In genomic region chr7:40429416-40429815, GRCm38 (mm10) we compare ENCODE assay signal across 32 mouse cellular contexts.
"Had no signal": no experiment of that assay in that cellular context is flagged by ENCODE, and none has a peak within 500 bp of the region (broad histone marks: within the 10 kb centered on the region; RNA-seq: fewer than 3 reads in every experiment).

No protein-coding gene starts in this region.

- H3K27me3 ChIP-seq: heart, embryonic 12.5 days; heart, embryonic 13.5 days; heart, embryonic 15.5 days; hindbrain, embryonic 12.5 days; hindbrain, embryonic 13.5 days; hindbrain, embryonic 15.5 days; intestine, embryonic 15.5 days; kidney, embryonic 15.5 days had no signal

- H3K4me3 ChIP-seq: heart, embryonic 10.5 days; heart, embryonic 12.5 days; heart, embryonic 13.5 days; heart, embryonic 15.5 days; hindbrain, embryonic 10.5 days; hindbrain, embryonic 12.5 days; hindbrain, embryonic 13.5 days; hindbrain, embryonic 15.5 days; intestine, embryonic 15.5 days; kidney, embryonic 15.5 days; layer of hippocampus, adult 2 months; left cerebral cortex, adult 2 months had no signal

- H3K9me3 ChIP-seq: heart, embryonic 10.5 days; heart, embryonic 12.5 days; heart, embryonic 13.5 days; heart, embryonic 15.5 days; hindbrain, embryonic 10.5 days; hindbrain, embryonic 12.5 days; hindbrain, embryonic 13.5 days; hindbrain, embryonic 15.5 days; intestine, embryonic 15.5 days; kidney, embryonic 15.5 days had no signal

- H3K36me3 ChIP-seq: heart, embryonic 10.5 days; heart, embryonic 12.5 days; heart, embryonic 13.5 days; heart, embryonic 15.5 days; hindbrain, embryonic 10.5 days; hindbrain, embryonic 12.5 days; hindbrain, embryonic 13.5 days; hindbrain, embryonic 15.5 days; intestine, embryonic 15.5 days; kidney, embryonic 15.5 days had no signal

- H3K27ac ChIP-seq: heart, embryonic 10.5 days; heart, embryonic 13.5 days; heart, embryonic 15.5 days; hindbrain, embryonic 10.5 days; hindbrain, embryonic 12.5 days; hindbrain, embryonic 13.5 days; hindbrain, embryonic 14.5 days; hindbrain, embryonic 15.5 days; hindbrain, postnatal 0 days; intestine, embryonic 15.5 days; kidney, embryonic 15.5 days; kidney, postnatal 0 days; layer of hippocampus, adult 2 months; left cerebral cortex, adult 2 months had no signal

- H3K4me1 ChIP-seq: heart, embryonic 10.5 days; heart, embryonic 12.5 days; heart, embryonic 15.5 days; hindbrain, embryonic 10.5 days; hindbrain, embryonic 12.5 days; hindbrain, embryonic 13.5 days; hindbrain, embryonic 15.5 days; intestine, embryonic 15.5 days; kidney, embryonic 15.5 days had no signal

- H3K9ac ChIP-seq: heart, embryonic 12.5 days; heart, embryonic 13.5 days; heart, embryonic 15.5 days; hindbrain, embryonic 12.5 days; hindbrain, embryonic 13.5 days; hindbrain, embryonic 14.5 days; hindbrain, embryonic 15.5 days; intestine, embryonic 15.5 days; kidney, embryonic 15.5 days had no signal

- H3K4me2 ChIP-seq: heart, embryonic 11.5 days; heart, embryonic 12.5 days; heart, embryonic 13.5 days; heart, embryonic 15.5 days; hindbrain, embryonic 12.5 days; hindbrain, embryonic 13.5 days; hindbrain, embryonic 14.5 days; hindbrain, embryonic 15.5 days; intestine, embryonic 15.5 days; kidney, embryonic 15.5 days had no signal

- DNase-seq: heart, postnatal 10 days; heart, postnatal 14 days; heart, postnatal 36 days; heart, postnatal 4 days; kidney, adult 11 months; kidney, adult 18-20 months; kidney, adult 2 months; kidney, adult 8-10 months; kidney, adult 9 months; kidney, postnatal 10 days; kidney, postnatal 14 days; kidney, postnatal 25 days; kidney, postnatal 36 days; kidney, postnatal 4 days; layer of hippocampus, adult 9-11 months; layer of hippocampus, postnatal 36 days had no signal
